Mouse (Mus musculus): ENCODE data around the gene Brd3.
"Not testable (repeated sequence)": the region's sequence is repeated elsewhere in the genome, so short reads cannot be mapped to it uniquely, and the experiment has no call there.

The Brd3 gene

DNA sequence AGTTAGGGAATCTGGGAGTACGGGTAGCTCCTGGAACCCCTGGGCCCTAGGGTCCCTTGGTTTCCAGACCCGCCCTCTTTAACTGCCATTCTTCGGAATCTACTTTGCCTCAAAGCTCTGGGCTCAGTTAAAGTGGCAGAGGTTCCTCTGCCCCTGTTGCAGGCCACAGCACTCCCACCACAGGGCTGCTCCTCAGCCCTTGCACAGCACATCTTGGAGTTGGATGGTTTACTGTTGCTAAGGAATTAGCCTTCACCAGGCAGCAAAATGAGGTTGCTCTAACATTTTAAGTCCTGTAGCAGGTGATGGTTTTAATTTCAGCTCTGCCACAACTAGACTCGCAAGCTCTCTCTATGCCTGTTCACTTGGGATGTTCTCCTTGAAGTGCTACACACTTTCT, at the start of gene Brd3:
Brd3 (minus strand) TSS at position 101 of the 400 bp plus-strand sequence.
- DNase-seq (ENCODE audit: low spot score), result no peak

DNA sequence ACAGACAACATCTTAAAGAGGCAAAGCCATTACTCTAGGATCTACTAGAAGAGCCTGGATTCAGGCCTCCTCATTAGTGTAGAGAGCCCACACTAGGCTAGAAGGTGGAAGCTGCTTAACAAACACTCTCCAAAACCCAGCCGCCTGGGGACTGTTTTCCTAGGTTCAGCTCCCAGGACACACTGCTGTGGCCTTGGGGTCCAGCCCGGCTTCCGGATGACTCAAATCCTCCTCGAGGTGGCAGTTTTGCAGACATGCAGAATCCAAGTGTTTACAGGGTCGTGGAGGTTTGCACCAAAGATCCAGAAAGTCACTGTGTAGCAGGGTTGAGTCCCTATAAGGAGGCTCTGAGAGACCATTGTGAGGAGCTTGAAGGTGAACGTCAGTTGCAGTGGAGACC, 49.5 kb upstream of the Brd3 start:
- DNase-seq (ENCODE audit: low spot score), result no peak

DNA sequence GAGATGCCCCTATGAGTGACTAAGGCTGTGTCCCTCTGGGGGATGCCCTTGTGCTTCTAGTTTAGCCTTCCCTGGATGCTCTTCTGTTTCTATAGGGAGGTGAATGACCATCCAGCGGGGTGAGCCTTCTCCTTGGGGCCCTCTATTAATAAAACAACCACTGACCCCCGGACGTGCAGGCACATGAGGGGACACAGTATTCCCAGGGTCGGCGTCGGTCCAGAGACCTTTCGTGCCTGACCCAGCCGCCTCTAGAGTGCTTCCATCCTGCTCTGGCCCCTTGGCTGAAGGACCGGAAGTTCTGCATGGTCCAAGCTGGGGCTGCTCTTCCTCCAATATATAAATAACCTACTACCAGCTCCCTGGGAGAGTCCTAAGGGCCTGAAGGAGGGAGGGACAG, 46.8 kb upstream of the Brd3 start:
- DNase-seq (ENCODE audit: low spot score), result no peak

DNA sequence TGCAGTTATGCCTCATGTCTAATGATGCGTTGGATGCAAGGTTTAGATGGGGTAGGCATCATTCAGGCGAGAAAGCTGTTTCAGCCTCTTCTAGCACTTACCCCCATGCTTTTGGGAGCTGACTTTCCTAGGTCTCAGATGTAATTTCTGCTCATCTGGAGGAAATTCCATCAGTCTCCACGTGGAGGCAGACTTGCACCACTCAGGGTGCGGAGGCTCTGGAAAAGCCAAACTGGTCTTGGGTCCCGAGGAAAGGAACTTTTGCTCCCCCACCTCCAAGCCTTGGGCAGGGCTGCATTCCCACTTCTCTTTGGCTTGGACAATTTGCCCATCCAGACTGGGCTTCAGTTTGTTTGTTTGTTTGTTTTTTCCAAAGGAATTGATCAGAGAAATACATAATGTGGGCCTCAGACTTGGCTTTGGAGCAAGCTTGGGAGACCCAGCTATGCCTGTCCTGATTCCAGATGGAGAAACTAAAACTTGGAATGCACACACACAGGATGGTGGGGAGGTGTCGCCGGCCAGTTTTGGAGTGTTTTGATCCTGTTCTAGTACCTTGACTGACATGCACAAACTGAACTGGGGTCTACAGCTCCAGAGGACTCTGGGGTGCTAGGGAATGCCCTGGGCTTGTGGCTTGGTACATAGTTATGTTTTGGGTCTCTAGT, 45.3 kb upstream of the Brd3 start:
- DNase-seq (ENCODE audit: low spot score), result peak; percentile 68

DNA sequence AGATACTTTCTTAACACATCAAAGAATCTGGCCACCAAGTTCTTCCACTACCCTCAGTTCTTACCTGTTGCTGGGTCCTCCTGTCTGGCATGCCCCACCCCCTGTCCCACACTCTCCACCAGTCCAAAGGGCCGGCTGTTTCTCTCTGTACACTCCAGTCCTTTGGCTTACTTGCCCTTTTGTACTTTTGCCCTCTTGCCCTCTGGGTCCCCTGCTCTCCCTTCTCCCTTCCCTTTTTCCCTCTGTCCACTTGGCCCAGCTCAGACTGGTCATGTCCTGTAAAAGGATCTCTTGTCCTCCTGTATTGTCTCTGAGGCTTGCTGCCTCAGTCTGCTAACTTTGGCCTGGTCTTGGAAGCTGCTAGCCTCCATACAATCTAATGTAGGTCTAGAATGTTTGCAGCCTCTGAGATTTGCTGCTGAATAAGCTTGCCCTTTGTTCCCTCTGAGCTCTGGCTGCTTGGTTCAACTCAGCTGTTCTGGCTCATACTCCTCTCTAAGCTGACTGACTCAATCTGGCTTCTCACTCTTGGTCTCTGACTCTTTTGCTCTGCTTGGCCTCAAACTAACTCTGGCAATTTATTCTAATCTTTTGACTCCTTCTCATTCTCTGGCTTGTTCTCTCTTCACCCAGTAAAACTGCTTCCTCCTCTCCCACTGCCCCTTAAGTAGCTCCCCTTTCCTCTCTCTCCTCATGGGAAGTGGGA, 41.4 kb upstream of the Brd3 start:
- no peak for DNase-seq (ENCODE audit: low spot score)

DNA sequence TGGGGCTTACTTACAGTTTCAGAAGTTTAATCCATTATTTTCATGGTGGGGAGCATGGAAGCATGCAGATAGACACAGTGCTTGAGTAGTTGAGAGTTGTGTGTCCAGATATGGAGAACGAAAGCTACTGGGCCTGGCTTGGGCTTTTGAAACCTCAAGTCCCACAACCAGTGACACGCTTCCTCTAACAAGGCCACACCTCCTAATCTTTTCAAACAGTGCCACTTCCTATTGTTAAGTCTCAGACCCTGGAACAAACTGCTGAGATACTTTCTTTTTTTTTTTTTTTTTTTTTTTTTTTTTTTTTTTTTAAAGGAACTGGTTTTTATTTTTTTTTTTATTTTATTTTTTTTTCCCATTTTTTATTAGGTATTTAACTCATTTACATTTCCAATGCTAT, 40.5 kb upstream of the Brd3 start:
- no peak for DNase-seq (ENCODE audit: low spot score)

DNA sequence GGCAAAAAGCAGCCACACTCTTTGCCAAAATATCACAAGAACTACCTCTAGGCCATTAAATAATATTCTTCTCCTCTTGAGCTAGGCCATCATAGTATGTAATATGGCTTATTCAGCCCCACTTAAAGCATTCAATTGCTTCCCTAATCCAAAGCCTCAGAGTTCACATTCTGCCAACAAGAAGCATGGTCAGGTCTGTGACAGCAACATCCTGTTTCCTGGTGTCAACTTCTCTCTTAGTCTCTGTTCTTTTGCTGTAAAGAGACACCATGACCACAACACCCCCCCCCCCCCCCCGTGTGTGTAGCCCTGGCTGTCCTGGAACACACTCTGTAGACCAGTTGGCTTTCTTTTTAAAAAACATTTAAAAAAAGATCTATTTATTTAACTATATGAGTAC, 39.9 kb upstream of the Brd3 start:
- no peak for DNase-seq (ENCODE audit: low spot score)

DNA sequence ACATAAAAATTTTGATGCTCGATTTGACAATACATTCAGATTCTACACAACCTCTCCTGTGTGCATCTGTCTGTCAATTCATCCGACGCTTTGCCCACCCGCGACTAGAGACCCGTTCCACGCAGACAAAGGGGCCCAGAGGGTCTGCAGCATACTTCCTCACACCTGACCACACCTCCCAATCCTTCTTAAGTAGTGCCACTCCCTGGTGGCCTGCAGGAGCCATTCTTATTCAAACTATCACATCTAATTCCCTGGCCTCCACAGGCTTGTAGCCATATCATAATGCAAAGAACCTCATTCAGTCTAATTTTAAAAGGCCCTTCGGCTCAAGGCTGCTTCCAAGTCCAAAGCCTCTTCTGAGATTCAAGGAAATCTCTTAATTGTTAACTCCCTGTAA, 38.6 kb upstream of the Brd3 start:
- not testable (repeated sequence) for DNase-seq (ENCODE audit: low spot score)

DNA sequence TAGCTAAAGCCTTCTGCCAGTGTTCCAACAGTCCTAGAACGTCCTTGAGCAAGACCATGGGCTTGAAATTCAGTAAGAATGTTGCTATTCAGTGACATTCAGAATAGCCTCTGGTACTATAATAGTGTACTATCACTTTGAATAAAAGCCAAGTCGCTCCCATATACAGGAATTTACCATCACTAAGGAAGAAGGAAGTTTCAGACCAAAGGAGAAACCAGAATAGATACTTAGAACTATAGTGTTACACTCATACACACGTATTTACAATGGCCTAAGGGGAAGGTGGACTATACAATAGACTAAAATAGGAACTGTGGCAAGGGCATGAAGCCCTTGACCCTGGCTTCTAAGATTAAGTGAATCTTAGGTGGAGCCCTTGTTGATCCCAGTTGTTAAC, 38.1 kb upstream of the Brd3 start:
- DNase-seq (ENCODE audit: low spot score), result not testable (repeated sequence)

DNA sequence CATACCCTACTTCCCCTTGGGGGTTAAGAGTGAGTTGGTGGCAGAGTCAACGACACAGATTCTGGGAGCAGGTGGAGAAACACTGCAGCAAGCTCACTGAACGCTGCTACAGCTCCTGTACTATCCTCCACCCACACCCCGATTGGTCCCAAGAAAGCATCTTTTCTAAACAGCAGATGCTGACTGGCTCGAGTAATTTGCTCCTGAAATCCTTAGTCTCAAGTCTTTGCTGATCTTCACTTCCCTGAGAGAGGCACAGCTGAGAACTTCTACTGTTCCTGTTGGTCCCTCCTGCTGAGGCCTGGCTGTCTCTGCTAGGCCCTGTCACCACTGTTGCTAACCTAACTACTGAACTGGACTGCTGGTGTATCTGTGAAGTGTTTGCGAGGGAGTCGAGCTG, 37.2 kb upstream of the Brd3 start:
- no peak for DNase-seq (ENCODE audit: low spot score)

DNA sequence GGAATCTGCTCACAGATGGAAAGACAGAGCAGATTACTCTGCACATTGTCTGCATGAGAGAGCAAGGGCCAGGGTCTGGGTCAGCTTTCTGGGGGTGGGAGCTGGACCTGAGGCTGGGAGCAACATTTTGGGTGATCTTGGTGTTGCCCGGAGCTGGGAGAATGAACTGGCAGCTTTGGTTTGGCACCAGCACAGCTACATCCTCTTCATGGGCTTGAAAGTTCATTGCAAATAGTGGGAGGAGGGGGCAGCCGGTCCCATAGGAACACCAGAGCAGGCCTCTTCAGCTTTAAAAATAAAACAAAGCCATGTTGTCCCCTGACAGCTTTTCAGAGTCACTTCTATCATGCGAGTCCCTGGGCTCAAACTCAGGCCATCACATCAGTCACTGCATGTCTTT, 33.8 kb upstream of the Brd3 start:
- no peak for DNase-seq (ENCODE audit: low spot score)

DNA sequence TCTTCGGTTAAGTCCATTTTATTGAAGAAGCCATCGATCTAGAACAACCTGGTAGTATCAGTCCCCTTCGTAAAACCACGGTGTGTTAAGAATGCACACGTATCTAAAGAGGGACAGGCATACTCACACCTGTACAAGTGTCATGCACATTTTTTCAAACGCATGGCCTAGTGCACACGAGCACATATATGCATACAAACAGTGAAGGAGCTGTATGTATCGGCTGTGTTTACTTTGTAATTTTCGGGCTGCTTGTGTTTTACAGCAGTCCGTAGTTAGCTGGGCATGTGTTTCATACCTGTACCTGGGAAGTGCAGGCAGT, 33.0 kb upstream of the Brd3 start:
- DNase-seq (ENCODE audit: low spot score), result no peak

DNA sequence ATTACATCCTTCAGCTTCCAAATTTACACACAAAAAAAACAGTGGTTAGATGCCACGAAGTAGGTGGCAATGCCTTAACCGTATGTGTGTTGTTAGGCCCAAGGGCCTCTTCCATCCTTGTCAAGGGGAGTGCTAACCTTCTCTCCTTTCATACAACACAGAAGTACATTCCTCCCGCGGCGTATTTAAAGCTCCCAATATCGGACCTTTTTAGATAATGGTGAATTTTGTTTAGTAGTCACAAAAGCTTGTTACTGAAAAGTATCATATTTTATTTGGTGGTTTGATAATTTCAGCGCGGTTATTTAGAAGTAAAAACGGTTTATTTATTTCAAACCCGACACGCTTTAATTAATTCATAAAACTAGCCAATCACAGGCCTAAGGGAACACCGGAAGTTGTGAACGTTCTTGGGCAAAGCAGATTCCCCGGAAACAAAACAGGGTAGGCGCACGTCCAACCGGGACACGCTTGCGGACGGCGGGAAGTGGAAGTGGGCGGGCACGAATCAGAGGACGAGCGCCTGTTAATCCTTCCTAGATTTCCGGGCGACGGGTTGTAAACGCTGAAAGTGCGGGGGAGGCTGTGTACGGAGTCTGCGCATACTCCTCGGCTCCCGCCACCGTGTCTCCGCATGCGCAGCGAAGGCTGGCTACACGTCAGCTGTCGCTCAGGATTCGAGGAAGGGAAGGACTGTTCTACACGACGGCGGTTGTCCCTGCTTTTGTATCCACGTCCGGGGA, 32.5 kb upstream of the Brd3 start:
- peak; percentile 98 for DNase-seq (ENCODE audit: low spot score)

DNA sequence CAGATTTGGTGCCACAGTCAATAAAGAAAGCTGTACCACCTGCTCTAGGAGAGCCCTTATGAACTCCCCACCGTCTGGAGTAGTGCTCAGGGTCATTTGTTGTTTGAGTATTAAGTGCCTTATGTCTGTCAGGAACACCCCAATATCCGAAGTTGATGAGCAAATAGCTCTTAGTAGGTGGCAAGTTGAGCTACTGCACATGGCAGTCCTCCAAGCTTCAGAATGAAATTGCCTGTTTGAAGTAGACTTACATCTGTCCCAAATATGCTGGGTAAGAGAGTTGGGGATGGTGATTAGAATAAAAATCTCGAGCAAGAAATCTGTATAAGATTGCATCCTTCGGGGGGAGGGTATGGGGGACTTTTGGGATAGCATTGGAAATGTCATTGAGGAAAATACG, 31.9 kb upstream of the Brd3 start:
- DNase-seq (ENCODE audit: low spot score), result peak; percentile 26

DNA sequence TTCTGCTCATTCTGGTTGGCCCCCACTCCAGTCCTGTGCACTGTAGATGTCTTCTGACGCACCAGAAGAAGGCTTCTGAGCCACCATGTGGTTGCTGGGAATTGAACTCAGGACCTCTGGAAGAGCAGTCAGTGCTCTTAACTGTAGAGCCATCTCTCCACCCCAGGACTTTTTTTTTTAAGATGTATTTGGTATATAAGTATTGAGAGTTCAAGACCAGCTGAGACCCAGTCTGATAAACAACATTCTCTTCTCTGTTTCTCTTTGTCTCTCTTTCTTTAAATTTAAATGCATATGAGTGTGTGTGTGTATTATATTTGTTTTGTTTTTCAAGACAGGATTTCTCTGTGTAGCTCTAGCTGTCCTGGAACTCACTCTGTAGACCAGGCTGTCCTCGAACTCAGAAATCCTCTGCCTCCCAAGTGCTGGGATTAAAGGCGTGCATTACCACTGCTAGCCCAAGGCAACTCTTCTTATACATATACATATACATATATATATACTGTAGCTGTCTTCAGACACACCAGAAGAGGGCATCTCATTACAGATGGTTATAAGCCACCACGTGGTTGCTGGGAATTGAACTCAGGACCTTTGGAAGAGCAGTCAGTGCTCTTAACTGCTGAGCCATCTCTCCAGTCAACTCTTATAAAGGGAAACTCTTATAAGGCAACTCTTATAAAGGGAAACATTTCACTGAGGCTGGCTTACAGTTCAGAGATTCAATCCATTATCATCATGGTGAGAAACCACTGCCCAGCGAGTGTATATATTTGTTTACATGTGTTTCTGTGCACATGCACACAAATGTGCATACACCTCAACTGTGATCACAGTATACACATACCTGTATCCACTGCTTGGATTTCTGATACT, 31.2 kb upstream of the Brd3 start:
- peak; percentile 11 for DNase-seq (ENCODE audit: low spot score)

DNA sequence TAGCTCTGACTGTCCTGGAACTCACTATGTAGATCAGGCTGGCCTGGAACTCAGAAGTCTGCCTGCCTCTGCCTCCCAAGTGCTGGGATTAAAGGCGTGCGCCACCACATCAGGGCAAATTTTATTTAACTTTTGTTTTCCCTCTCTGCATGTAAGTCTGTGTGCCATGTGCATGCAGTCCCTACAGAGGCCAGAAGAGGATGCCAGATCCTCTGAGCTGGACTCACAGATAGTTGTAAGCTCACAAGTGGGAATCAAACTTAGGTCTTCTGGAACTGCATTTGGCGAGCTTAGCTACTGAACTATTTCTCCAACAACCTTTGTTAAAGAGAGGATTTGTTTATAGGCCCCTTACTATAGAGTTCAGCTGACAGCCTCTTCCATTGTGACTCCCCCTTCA, 10.8 kb upstream of the Brd3 start:
- DNase-seq (ENCODE audit: low spot score), result no peak

DNA sequence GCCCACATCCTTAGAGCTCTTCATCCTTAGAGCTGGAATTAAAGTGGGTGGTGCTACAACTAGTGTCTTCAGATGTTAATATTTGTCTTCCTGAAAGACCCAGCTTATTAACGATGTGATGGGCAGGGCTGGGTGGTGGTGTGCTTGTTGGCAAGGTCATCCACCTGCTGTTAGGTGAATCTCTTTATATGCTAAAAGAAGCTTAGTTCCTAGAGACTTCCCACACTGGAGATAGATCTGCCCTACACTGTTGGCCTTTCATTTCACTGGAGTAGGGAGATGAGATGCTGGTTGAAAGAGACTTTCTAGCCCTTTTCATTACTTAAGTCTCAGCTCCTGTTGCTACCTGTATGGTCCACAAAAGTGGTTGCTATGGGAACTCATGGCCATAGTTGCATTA, 8.8 kb upstream of the Brd3 start:
- no peak for DNase-seq (ENCODE audit: low spot score)

DNA sequence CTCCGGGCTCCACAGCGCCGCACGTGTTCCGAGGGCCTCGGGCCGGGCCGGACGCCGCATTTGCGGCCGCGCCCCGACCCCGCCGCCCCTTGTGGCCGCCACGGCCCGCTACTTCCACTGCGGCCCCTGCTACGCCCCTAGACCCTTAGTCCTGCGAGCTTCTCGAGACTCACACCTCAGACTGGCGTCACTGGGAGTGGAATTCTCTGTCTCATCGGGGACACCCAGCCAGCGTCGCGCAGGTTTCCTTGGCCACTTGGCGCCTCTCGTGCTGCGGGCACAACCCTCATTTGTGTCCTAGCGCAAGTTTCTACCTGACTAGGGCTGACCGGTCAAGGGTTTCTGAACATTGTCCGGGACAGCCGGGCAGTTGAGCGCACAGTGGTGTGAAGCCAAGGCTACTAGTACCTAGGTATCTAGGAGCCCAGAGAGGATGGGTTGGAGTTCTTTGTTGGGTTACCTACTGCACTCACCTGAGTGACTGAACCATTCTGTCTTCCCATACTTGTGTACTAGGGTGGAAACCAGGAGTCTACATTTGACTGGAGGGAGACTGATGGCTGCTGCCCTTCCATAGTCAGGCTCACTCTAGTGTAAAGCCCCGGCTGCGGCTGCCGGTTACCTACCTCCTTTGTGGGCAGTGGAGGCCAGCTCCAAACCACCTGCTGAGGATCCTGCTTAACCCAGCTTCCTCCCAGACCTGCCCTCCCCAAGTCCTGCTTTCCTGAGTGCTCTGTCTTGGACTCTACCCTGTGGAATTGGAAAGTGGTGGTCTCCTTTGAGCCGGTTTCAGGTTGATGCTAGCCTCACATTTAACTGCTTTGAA, 8.1 kb upstream of the Brd3 start:
- peak; percentile 11 for DNase-seq (ENCODE audit: low spot score)

DNA sequence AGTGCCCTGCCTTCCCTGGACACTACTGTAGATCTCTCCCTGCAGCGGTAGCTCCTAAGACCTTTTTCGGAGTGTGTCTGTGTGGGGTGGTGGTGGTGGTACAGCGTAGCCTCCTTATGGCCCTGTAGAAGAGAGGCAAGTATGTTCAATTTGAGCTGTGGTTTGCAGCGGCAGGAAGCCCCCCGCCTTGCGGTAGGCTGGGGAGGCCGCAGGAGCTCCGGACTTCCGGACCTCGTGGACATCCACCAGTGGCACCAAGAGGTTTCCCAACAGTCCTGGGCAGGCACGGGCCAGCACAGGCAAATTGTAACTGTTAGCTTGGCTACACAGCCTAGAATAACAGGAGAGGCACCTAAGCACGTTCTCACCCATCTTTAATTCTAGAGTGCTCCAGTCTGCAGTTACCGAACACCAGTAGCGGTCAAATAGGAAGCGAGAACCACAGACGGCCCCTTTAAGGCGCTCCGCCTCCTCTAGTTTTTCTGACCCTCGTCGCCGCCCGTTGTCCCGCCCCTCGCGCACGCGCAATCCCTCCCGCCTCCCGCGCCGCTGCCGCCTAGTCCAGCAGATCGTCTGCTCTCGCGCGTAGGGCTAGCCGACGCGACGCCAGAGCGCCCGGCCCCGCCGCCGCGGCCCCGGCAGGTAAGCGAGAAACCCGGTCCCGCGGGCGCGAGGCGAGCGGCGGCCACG, 7.3 kb upstream of the Brd3 start, which contains the start of gene Wdr5:
Wdr5 (plus strand) TSS at position 519 of the 690 bp plus-strand sequence.
- DNase-seq (ENCODE audit: low spot score), result peak; percentile 92

DNA sequence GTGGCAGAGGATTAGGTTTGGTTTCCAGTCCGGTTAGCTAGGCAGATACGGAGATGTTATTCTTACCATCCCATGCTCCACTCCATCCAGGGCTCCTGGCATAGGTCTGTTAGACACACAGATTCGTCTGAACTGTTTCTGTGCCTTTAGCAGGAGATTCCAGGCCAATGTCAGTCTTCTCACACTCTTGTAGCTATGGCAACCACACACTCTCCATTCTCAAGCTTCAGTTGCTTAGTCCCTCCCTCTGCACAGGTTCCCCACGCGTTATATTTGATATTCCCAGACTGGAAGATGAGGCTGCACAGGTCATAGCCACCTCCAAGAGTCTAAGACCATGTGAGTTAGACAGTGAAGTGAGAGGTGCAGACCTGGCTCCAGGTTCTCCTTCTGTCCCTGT, 6.4 kb upstream of the Brd3 start:
- peak; percentile 22 for DNase-seq (ENCODE audit: low spot score)

DNA sequence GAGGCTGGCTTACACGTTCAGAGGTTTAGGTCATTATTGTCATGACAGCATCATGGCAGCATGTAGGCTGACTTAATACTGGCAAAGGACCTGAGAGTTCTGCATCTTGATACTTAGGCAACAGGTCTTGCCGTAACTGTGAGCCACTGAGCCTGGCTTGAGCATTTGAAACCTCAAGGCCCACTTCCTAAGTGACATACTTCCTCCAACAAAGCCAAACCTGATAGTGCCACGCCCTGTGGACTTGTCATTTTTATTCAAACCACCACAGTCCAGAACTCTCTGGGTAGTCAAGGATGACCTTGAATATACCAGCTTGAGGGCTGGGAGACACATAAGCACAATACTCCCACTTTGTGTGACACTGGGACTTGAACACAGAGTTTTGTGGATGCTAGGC, 5.4 kb upstream of the Brd3 start:
- DNase-seq (ENCODE audit: low spot score), result no peak
